In genomic region chr2:32846805-32847467, GRCm38 (mm10) we compare ENCODE assay signal across 8 mouse cellular contexts. TPM values are rescaled to one million over a fixed set of nuclear protein-coding genes. Genes with fewer than 3 reads are reported as not detected.
DNase-seq lines count a peak whose midpoint lies in the region; ATAC-seq and TF ChIP-seq lines count a peak whose summit lies in the region.

Stxbp1 (minus strand) TSS chr2:32847245.

- peak within 1 kb of the TSS; percentile 93 for H3K4me2 ChIP-seq in intestine, postnatal 0 days (replicated peaks; ENCODE audit: low read depth)
- peak within 1 kb of the TSS; percentile 99 for H3K4me2 ChIP-seq in limb, embryonic 12.5 days
- H3K4me2 ChIP-seq in midbrain, embryonic 14.5 days (ENCODE audit: low read length) = peak within 1 kb of the TSS; percentile 74

- no peaks in the 10 kb centered on the region for H3K9me3 ChIP-seq in embryonic facial prominence, embryonic 10.5 days
- no peaks in the 10 kb centered on the region for H3K9me3 ChIP-seq in intestine, postnatal 0 days (ENCODE audit: control insufficient read depth)
- H3K9me3 ChIP-seq in limb, embryonic 12.5 days = peaks cover 3% of the 10 kb centered on the region; the same call in 1 of the 2 replicates
- H3K9me3 ChIP-seq in midbrain, embryonic 14.5 days (ENCODE audit: control insufficient read depth, low read length) = no peaks in the 10 kb centered on the region

- under 1% methylated on average over 78 of the region's 78 CpGs for WGBS in embryonic facial prominence, embryonic 10.5 days
- WGBS in intestine, postnatal 0 days = under 1% methylated on average over 73 of the region's 78 CpGs
- under 1% methylated on average over 75 of the region's 78 CpGs for WGBS in limb, embryonic 12.5 days
- under 1% methylated on average over 59 of the region's 78 CpGs for whole genome bisulfite sequencing in midbrain, embryonic 14.5 days

- H3K4me1 ChIP-seq in embryonic facial prominence, embryonic 10.5 days = peaks cover 24% of the 10 kb centered on the region
- peaks cover 5% of the 10 kb centered on the region; the same call in 1 of the 2 replicates for H3K4me1 ChIP-seq in intestine, postnatal 0 days (replicated peaks; ENCODE audit: control insufficient read depth, insufficient read depth, low read length)
- peaks cover 9% of the 10 kb centered on the region; the same call in 1 of the 2 replicates for H3K4me1 ChIP-seq in limb, embryonic 12.5 days (replicated peaks)
- H3K4me1 ChIP-seq in midbrain, embryonic 14.5 days (ENCODE audit: control insufficient read depth, insufficient read depth, low read length) = peaks cover 10% of the 10 kb centered on the region

- peak; percentile 89 for DNase-seq in 3134 (ENCODE audit: extremely low read depth, insufficient read length, low spot score)
- DNase-seq in adrenal gland, postnatal 14 days = peak; percentile 96
- peak; percentile 95 for DNase-seq in embryonic facial prominence, embryonic 10.5 days (ENCODE audit: low spot score)
- peak; percentile 98 for DNase-seq in midbrain, embryonic 14.5 days
- peak; percentile 82 for DNase-seq in spleen, adult 12 weeks (ENCODE audit: low spot score)

- TF ChIP-seq CTCF in intestine, postnatal 0 days (IDR thresholded peaks at IDR 0.05; ENCODE audit: low read depth) = no peak

- peak within 1 kb of the TSS; percentile 89 for H3K4me3 ChIP-seq in embryonic facial prominence, embryonic 10.5 days
- peak within 1 kb of the TSS; percentile 71 for H3K4me3 ChIP-seq in intestine, postnatal 0 days (ENCODE audit: low read depth, low read length)
- H3K4me3 ChIP-seq in limb, embryonic 12.5 days (replicated peaks) = peak within 1 kb of the TSS; percentile 77
- H3K4me3 ChIP-seq in midbrain, embryonic 14.5 days (replicated peaks; ENCODE audit: low read depth, low read length) = peak within 1 kb of the TSS; percentile 78

- H3K36me3 ChIP-seq in embryonic facial prominence, embryonic 10.5 days (replicated peaks) = 0 out of 2 replicates have a peak, but pooled peaks cover 2% of the 10 kb centered on the region
- H3K36me3 ChIP-seq in intestine, postnatal 0 days (ENCODE audit: control insufficient read depth, insufficient read depth) = no peaks in the 10 kb centered on the region
- no peaks in the 10 kb centered on the region; the same call in 1 of the 2 replicates for H3K36me3 ChIP-seq in limb, embryonic 12.5 days
- peaks cover 2% of the 10 kb centered on the region; the same call in 1 of the 2 replicates for H3K36me3 ChIP-seq in midbrain, embryonic 14.5 days (ENCODE audit: control insufficient read depth, insufficient read depth, low read length)

- H3K9ac ChIP-seq in intestine, postnatal 0 days (ENCODE audit: low read depth, low read length) = peak within 1 kb of the TSS; percentile 64
- H3K9ac ChIP-seq in limb, embryonic 12.5 days (replicated peaks) = peak within 1 kb of the TSS; percentile 78
- H3K9ac ChIP-seq in midbrain, embryonic 14.5 days (replicated peaks; ENCODE audit: low read length) = peak within 1 kb of the TSS; percentile 90

- H3K27ac ChIP-seq in embryonic facial prominence, embryonic 10.5 days (replicated peaks) = peak within 1 kb of the TSS; percentile 85
- peak within 1 kb of the TSS; percentile 73 for H3K27ac ChIP-seq in intestine, postnatal 0 days (ENCODE audit: low read depth, low read length)
- peak within 1 kb of the TSS; percentile 56 for H3K27ac ChIP-seq in limb, embryonic 12.5 days
- peak within 1 kb of the TSS; percentile 93 for H3K27ac ChIP-seq in midbrain, embryonic 14.5 days (replicated peaks; ENCODE audit: low read depth, low read length)

- peak; percentile 94 for ATAC-seq in granulocyte monocyte progenitor cell, adult 5-6 weeks (replicated peaks; ENCODE audit: poor library complexity, severe bottlenecking)
- peak; percentile 88 for ATAC-seq in intestine, postnatal 0 days
- ATAC-seq in limb, embryonic 12.5 days (ENCODE audit: insufficient number of reproducible peaks, insufficient read depth, low FRiP score, low TSS enrichment, low read depth) = peak; percentile 91
- ATAC-seq in midbrain, embryonic 14.5 days (ENCODE audit: low FRiP score, low TSS enrichment) = peak; percentile 93

- peaks cover 32% of the 10 kb centered on the region for H3K27me3 ChIP-seq in embryonic facial prominence, embryonic 10.5 days (replicated peaks; ENCODE audit: low read depth, poor library complexity, severe bottlenecking)
- H3K27me3 ChIP-seq in intestine, postnatal 0 days (replicated peaks; ENCODE audit: control insufficient read depth, insufficient read depth, low read length) = 0 out of 2 replicates have a peak, but pooled peaks cover 2% of the 10 kb centered on the region
- peaks cover 15% of the 10 kb centered on the region for H3K27me3 ChIP-seq in limb, embryonic 12.5 days
- no peaks in the 10 kb centered on the region for H3K27me3 ChIP-seq in midbrain, embryonic 14.5 days (ENCODE audit: control insufficient read depth, insufficient read depth, low read length)

RNA-seq across cellular contexts. Expression of gene Stxbp1, which starts in this region (rescaled TPM):
- total RNA-seq in adrenal gland, postnatal 14 days (2021) = 25.2 and 26.4 TPM in 2 replicates
- polyA plus RNA-seq in embryonic facial prominence, embryonic 10.5 days (2016; fragmentation: Nextera tagmentation; extraction: Ambion mirVana) = 24.4 and 25.1 TPM in 2 replicates
- total RNA-seq in granulocyte monocyte progenitor cell, adult 5-6 weeks (2014; fragmentation: Nextera tagmentation) = 3.5 and 6.3 TPM in 2 replicates
- 1.3 and 1.6 TPM in 2 replicates for total RNA-seq in granulocyte monocyte progenitor cell, adult 5-6 weeks (2017)
- 12.1 and 12.2 TPM in 2 replicates for polyA plus RNA-seq in intestine, postnatal 0 days (2015; fragmentation: Nextera tagmentation; extraction: Ambion mirVana)
- 18.8 and 20.0 TPM in 2 replicates for polyA plus RNA-seq in limb, embryonic 12.5 days (2016; fragmentation: Nextera tagmentation; extraction: Ambion mirVana)
- polyA plus RNA-seq in midbrain, embryonic 14.5 days (2014; fragmentation: Nextera tagmentation; extraction: Ambion mirVana) = 240 and 245 TPM in 2 replicates

Comparison
In these comparisons a context has a peak if more than half of its experiments do, and no peak if none do; other contexts are left out.
1. Peak in every context shown above with its lines: DNase-seq, ATAC-seq, H3K4me3 ChIP-seq and H3K27ac ChIP-seq.